Mouse (Mus musculus): ENCODE measurements at regions not wholly inside any gene's neighbourhood (a gene's known extent, or its start where the extent isn't known, plus 50 kb on each side); places are given as distances from the start of the nearest gene placed in this dataset.

GRCm38 (mm10) chr17:68107875-68108274, 104.0 kb upstream of the Arhgap28 start:
- no peak overlapping the region for H3K9ac ChIP-seq (replicated peaks; ENCODE audit: low read length)
- 76% methylated on average over 5 of the region's 5 CpGs for WGBS
- H3K27me3 ChIP-seq (ENCODE audit: control insufficient read depth, insufficient read depth, low read length), result no peaks in the 10 kb centered on the region
- H3K4me3 ChIP-seq (replicated peaks; ENCODE audit: low read depth, low read length), result no peak overlapping the region
- H3K9me3 ChIP-seq (ENCODE audit: control insufficient read depth, low read length), result no peaks in the 10 kb centered on the region
- no peak for ATAC-seq (ENCODE audit: low FRiP score, low TSS enrichment)
- H3K4me1 ChIP-seq (ENCODE audit: control insufficient read depth, insufficient read depth, low read length), result no peaks in the 10 kb centered on the region
- H3K4me2 ChIP-seq (ENCODE audit: low read length), result no peak overlapping the region
- no peaks in the 10 kb centered on the region for H3K36me3 ChIP-seq (ENCODE audit: control insufficient read depth, insufficient read depth, low read length)
- H3K27ac ChIP-seq (replicated peaks; ENCODE audit: low read depth, low read length), result no peak overlapping the region
- DNase-seq, result no peak

DNA sequence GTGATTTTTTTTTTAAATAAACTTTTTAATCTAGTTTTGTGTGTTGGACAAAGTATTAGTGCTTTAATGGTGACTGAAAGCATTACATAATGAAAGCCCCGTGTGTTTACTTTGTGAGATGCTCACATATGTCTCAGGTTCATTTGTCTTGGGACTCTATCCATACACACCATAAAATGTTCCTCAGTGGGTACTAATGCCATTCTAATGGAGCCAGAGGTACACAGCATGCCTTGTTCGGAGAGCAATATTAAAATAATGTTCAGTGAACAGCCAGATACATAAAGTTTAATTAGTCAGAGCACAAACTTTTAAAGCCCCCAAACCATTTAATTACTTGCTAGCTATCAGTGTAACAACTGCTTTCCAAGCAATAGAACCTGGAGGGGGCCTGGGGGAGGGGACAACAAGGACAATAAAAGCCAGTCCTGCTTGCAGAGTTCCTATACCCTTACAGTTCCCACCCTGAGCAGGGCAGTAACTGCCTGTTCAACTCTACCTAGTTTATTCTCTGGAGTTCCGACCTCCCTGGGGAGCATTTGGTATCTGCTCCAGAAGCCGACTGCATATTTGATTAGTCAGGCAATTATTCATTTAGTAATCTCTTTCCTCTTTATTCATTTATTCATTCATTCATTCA, 108.0 kb upstream of the Arhgap28 start:
- Histone ChIP-seq H3K9ac (replicated peaks; ENCODE audit: low read length) (no peak overlapping the region), H3K36me3 (ENCODE audit: control insufficient read depth, insufficient read depth, low read length) (no peaks in the 10 kb centered on the region), H3K4me3 (replicated peaks; ENCODE audit: low read depth, low read length) (no peak overlapping the region), H3K27me3 (ENCODE audit: control insufficient read depth, insufficient read depth, low read length) (no peaks in the 10 kb centered on the region), H3K27ac (replicated peaks; ENCODE audit: low read depth, low read length) (no peak overlapping the region), H3K4me1 (ENCODE audit: control insufficient read depth, insufficient read depth, low read length) (no peaks in the 10 kb centered on the region), H3K9me3 (ENCODE audit: control insufficient read depth, low read length) (no peaks in the 10 kb centered on the region), H3K4me2 (ENCODE audit: low read length) (no peak overlapping the region)
- no peak for ATAC-seq (ENCODE audit: low FRiP score, low TSS enrichment)
- WGBS, result 84% methylated on average over 4 of the region's 4 CpGs
- no peak for DNase-seq

- Histone ChIP-seq H3K4me1 (ENCODE audit: control insufficient read depth, insufficient read depth, low read length) (no peaks in the 10 kb centered on the region), H3K9me3 (ENCODE audit: control insufficient read depth, low read length) (no peaks in the 10 kb centered on the region), H3K4me2 (ENCODE audit: low read length) (no peak overlapping the region), H3K36me3 (ENCODE audit: control insufficient read depth, insufficient read depth, low read length) (no peaks in the 10 kb centered on the region), H3K4me3 (replicated peaks; ENCODE audit: low read depth, low read length) (no peak overlapping the region), H3K9ac (replicated peaks; ENCODE audit: low read length) (no peak overlapping the region), H3K27me3 (ENCODE audit: control insufficient read depth, insufficient read depth, low read length) (no peaks in the 10 kb centered on the region), H3K27ac (replicated peaks; ENCODE audit: low read depth, low read length) (no peak overlapping the region)
- no peak for ATAC-seq (ENCODE audit: low FRiP score, low TSS enrichment)
- 90% methylated on average over 5 of the region's 5 CpGs for WGBS
- no peak for DNase-seq
Measured at GRCm38 (mm10) chr17:68112763-68113330, 108.9 kb upstream of the Arhgap28 start.

DNA sequence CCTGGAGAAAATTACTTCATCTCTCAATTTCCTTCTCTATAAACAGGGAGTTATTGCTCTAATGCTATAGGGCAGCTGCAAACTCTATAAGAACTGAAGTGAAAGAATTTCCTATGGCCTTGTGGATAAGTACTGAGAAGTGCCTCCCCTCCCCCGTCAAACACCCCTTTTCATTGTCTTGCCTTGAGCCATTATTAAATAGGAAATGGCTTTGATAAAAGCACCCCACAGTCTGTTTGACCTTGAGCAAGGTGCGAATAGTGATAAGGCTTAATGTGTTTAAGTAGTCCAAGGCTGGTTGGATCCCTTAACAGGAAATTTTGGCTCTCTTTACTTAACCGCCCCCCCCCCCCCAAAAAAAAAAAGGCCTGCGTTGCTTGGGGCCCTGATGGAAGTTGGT, 111.7 kb upstream of the Arhgap28 start:
- H3K4me1 ChIP-seq (ENCODE audit: control insufficient read depth, insufficient read depth, low read length), result no peaks in the 10 kb centered on the region
- H3K9ac ChIP-seq (replicated peaks; ENCODE audit: low read length), result no peak overlapping the region
- H3K4me2 ChIP-seq (ENCODE audit: low read length), result no peak overlapping the region
- no peaks in the 10 kb centered on the region for H3K36me3 ChIP-seq (ENCODE audit: control insufficient read depth, insufficient read depth, low read length)
- H3K27me3 ChIP-seq (ENCODE audit: control insufficient read depth, insufficient read depth, low read length), result no peaks in the 10 kb centered on the region
- ATAC-seq (ENCODE audit: low FRiP score, low TSS enrichment), result no peak
- DNase-seq, result no peak
- WGBS, result 73% methylated on average over 4 of the region's 4 CpGs
- H3K9me3 ChIP-seq (ENCODE audit: control insufficient read depth, low read length), result no peaks in the 10 kb centered on the region
- no peak overlapping the region for H3K27ac ChIP-seq (replicated peaks; ENCODE audit: low read depth, low read length)
- no peak overlapping the region for H3K4me3 ChIP-seq (replicated peaks; ENCODE audit: low read depth, low read length)

GRCm38 (mm10) chr17:68119055-68119698, 115.3 kb upstream of the Arhgap28 start:
- no peak overlapping the region for H3K27ac ChIP-seq (replicated peaks; ENCODE audit: low read depth, low read length)
- H3K27me3 ChIP-seq (ENCODE audit: control insufficient read depth, insufficient read depth, low read length), result no peaks in the 10 kb centered on the region
- no peak overlapping the region for H3K9ac ChIP-seq (replicated peaks; ENCODE audit: low read length)
- 55% methylated on average over 3 of the region's 3 CpGs for WGBS
- no peak for ATAC-seq (ENCODE audit: low FRiP score, low TSS enrichment)
- H3K4me2 ChIP-seq (ENCODE audit: low read length), result no peak overlapping the region
- no peaks in the 10 kb centered on the region for H3K4me1 ChIP-seq (ENCODE audit: control insufficient read depth, insufficient read depth, low read length)
- no peaks in the 10 kb centered on the region for H3K36me3 ChIP-seq (ENCODE audit: control insufficient read depth, insufficient read depth, low read length)
- no peak overlapping the region for H3K4me3 ChIP-seq (replicated peaks; ENCODE audit: low read depth, low read length)
- DNase-seq, result no peak
- H3K9me3 ChIP-seq (ENCODE audit: control insufficient read depth, low read length), result no peaks in the 10 kb centered on the region

- Histone ChIP-seq H3K27ac (replicated peaks; ENCODE audit: low read depth, low read length) (no peak overlapping the region), H3K36me3 (ENCODE audit: control insufficient read depth, insufficient read depth, low read length) (no peaks in the 10 kb centered on the region), H3K4me2 (ENCODE audit: low read length) (no peak overlapping the region), H3K4me3 (replicated peaks; ENCODE audit: low read depth, low read length) (no peak overlapping the region), H3K4me1 (ENCODE audit: control insufficient read depth, insufficient read depth, low read length) (no peaks in the 10 kb centered on the region), H3K9me3 (ENCODE audit: control insufficient read depth, low read length) (no peaks in the 10 kb centered on the region), H3K9ac (replicated peaks; ENCODE audit: low read length) (no peak overlapping the region), H3K27me3 (ENCODE audit: control insufficient read depth, insufficient read depth, low read length) (no peaks in the 10 kb centered on the region)
- no peak for DNase-seq
- ATAC-seq (ENCODE audit: low FRiP score, low TSS enrichment), result no peak
- 92% methylated on average over 5 of the region's 5 CpGs for WGBS
Measured at GRCm38 (mm10) chr17:68120230-68120629, 116.3 kb upstream of the Arhgap28 start.

DNA sequence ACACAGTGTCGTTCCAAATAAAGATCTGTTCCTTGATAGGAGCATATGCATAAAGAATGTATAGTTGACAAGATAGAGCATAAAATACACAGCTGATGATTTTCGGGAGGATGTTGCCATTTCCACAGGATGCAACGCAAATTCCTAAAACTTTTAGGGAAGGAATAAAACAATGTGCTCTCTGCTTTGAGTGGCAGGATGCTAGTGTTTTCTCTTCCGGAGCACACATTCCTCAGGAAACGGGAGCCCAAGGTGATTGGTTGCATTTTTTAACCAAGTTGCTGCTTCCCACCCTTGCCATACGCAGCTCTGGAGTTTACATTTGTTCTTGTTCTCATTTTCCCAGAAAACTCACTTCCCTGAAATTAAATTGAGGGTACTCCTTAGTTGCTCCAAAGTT, 116.8 kb upstream of the Arhgap28 start:
- 88% methylated on average over 6 of the region's 6 CpGs for WGBS
- no peak overlapping the region for H3K27ac ChIP-seq (replicated peaks; ENCODE audit: low read depth, low read length)
- H3K4me3 ChIP-seq (replicated peaks; ENCODE audit: low read depth, low read length), result no peak overlapping the region
- H3K9me3 ChIP-seq (ENCODE audit: control insufficient read depth, low read length), result no peaks in the 10 kb centered on the region
- no peak overlapping the region for H3K9ac ChIP-seq (replicated peaks; ENCODE audit: low read length)
- H3K4me2 ChIP-seq (ENCODE audit: low read length), result no peak overlapping the region
- DNase-seq (no peak), ATAC-seq (ENCODE audit: low FRiP score, low TSS enrichment) (no peak)
- H3K27me3 ChIP-seq (ENCODE audit: control insufficient read depth, insufficient read depth, low read length), result no peaks in the 10 kb centered on the region
- no peaks in the 10 kb centered on the region for H3K4me1 ChIP-seq (ENCODE audit: control insufficient read depth, insufficient read depth, low read length)
- H3K36me3 ChIP-seq (ENCODE audit: control insufficient read depth, insufficient read depth, low read length), result no peaks in the 10 kb centered on the region

- no peaks in the 10 kb centered on the region for H3K36me3 ChIP-seq (ENCODE audit: control insufficient read depth, insufficient read depth, low read length)
- no peaks in the 10 kb centered on the region for H3K4me1 ChIP-seq (ENCODE audit: control insufficient read depth, insufficient read depth, low read length)
- H3K9me3 ChIP-seq (ENCODE audit: control insufficient read depth, low read length), result no peaks in the 10 kb centered on the region
- H3K27me3 ChIP-seq (ENCODE audit: control insufficient read depth, insufficient read depth, low read length), result no peaks in the 10 kb centered on the region
- ATAC-seq (ENCODE audit: low FRiP score, low TSS enrichment), result no peak
- 87% methylated on average over 10 of the region's 10 CpGs for WGBS
- no peak overlapping the region for H3K9ac ChIP-seq (replicated peaks; ENCODE audit: low read length)
- DNase-seq, result no peak
- no peak overlapping the region for H3K4me2 ChIP-seq (ENCODE audit: low read length)
- no peak overlapping the region for H3K4me3 ChIP-seq (replicated peaks; ENCODE audit: low read depth, low read length)
- no peak overlapping the region for H3K27ac ChIP-seq (replicated peaks; ENCODE audit: low read depth, low read length)
Measured at GRCm38 (mm10) chr17:68134373-68134772, 130.5 kb upstream of the Arhgap28 start.

DNA sequence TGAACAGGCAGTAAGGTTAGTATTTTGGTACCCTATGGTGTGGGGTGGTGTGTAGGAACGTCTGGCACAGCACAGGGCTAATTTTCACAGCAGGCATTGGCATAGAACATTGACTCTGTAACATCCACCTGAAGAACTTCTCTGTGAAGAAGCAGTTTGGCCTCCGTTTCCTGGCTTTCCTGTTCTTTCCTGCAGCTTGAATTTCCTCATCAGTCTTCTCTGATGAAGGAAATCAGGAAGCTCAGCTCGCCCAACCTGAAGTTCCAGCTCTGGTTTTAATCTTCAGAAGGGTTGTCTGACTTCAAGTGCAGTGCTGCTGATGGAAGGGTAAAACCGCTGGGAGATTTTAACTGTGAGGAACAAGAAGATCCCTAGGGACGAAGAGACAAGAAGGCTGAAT, 131.5 kb upstream of the Arhgap28 start:
- Histone ChIP-seq H3K9ac (replicated peaks; ENCODE audit: low read length) (no peak overlapping the region), H3K4me2 (ENCODE audit: low read length) (no peak overlapping the region), H3K27me3 (ENCODE audit: control insufficient read depth, insufficient read depth, low read length) (no peaks in the 10 kb centered on the region), H3K4me1 (ENCODE audit: control insufficient read depth, insufficient read depth, low read length) (no peaks in the 10 kb centered on the region), H3K4me3 (replicated peaks; ENCODE audit: low read depth, low read length) (no peak overlapping the region), H3K9me3 (ENCODE audit: control insufficient read depth, low read length) (no peaks in the 10 kb centered on the region), H3K36me3 (ENCODE audit: control insufficient read depth, insufficient read depth, low read length) (no peaks in the 10 kb centered on the region), H3K27ac (replicated peaks; ENCODE audit: low read depth, low read length) (no peak overlapping the region)
- WGBS, result 74% methylated on average over 5 of the region's 5 CpGs
- DNase-seq (no peak), ATAC-seq (ENCODE audit: low FRiP score, low TSS enrichment) (no peak)
